In the genomic region with DNA sequence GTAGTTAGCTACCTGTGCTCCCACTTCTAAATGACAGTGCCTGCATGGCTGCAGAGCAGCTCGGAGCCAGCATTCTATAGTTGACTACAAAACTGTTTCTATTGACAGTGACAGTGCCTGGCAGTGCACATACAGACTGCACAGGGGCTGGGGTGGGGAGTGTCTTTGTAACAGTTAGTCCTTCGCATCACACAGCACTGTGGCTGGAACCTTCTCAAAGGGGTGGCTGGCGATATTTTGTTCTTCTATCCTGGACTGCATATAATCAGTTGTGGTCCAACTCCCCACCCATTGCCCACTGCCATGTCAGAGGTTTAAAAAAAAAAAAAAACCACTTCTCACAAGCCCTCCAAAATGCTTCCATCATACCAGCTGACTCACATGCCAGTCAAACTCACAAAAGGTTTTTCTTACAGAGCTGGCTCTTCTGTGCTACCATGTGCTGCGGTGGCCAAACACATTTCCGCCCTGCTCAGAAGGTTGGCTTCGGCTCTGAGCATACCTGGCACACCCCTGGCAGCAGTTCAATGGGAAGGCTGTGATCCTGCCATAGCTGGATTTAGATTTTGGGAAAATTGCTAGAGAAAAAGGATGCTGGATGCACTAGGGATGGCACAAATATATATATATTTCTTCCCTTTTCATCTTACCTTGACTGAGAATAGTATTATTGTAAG, we compare ENCODE assay signal across 19 mouse cellular contexts.
DNase-seq lines count a peak whose midpoint lies in the region; ATAC-seq lines count a peak whose summit lies in the region.
"Had no signal": no experiment of that assay in that cellular context is flagged by ENCODE, and none has a peak within 500 bp of the region (broad histone marks: within the 10 kb centered on the region; RNA-seq: fewer than 3 reads in every experiment).

No protein-coding gene starts in this region.

- no peak overlapping the region for H3K4me2 ChIP-seq in forebrain, embryonic 13.5 days
- H3K4me2 ChIP-seq in midbrain, embryonic 16.5 days (ENCODE audit: low read length): no peak overlapping the region
- H3K4me2 ChIP-seq in midbrain, embryonic 11.5 days: no peak overlapping the region
- no peak overlapping the region for H3K4me2 ChIP-seq in forebrain, embryonic 16.5 days (ENCODE audit: low read length)
- H3K4me2 ChIP-seq: heart, embryonic 11.5 days; midbrain, embryonic 15.5 days had no signal

- H3K27me3 ChIP-seq in forebrain, embryonic 13.5 days: no peaks in the 10 kb centered on the region
- H3K27me3 ChIP-seq in forebrain, embryonic 10.5 days (ENCODE audit: poor library complexity, severe bottlenecking): no peaks in the 10 kb centered on the region
- H3K27me3 ChIP-seq in midbrain, embryonic 16.5 days (ENCODE audit: control insufficient read depth, insufficient read depth, low read depth, low read length): no peaks in the 10 kb centered on the region
- no peaks in the 10 kb centered on the region for H3K27me3 ChIP-seq in midbrain, embryonic 11.5 days (ENCODE audit: control insufficient read depth, insufficient read depth, low read length)
- H3K27me3 ChIP-seq in forebrain, embryonic 16.5 days (replicated peaks; ENCODE audit: control insufficient read depth, insufficient read depth, low read length): no peaks in the 10 kb centered on the region
- H3K27me3 ChIP-seq: midbrain, embryonic 15.5 days had no signal

- no peaks in the 10 kb centered on the region for H3K9me3 ChIP-seq in forebrain, embryonic 13.5 days (replicated peaks)
- no peaks in the 10 kb centered on the region for H3K9me3 ChIP-seq in forebrain, embryonic 10.5 days
- no peaks in the 10 kb centered on the region for H3K9me3 ChIP-seq in midbrain, embryonic 16.5 days (replicated peaks; ENCODE audit: control insufficient read depth, low read length, poor library complexity, severe bottlenecking)
- no peaks in the 10 kb centered on the region for H3K9me3 ChIP-seq in midbrain, embryonic 11.5 days (ENCODE audit: control insufficient read depth, low read length)
- H3K9me3 ChIP-seq in forebrain, embryonic 16.5 days (ENCODE audit: control insufficient read depth, low read length): no peaks in the 10 kb centered on the region
- H3K9me3 ChIP-seq: G1E; limb, embryonic 10.5 days; midbrain, embryonic 15.5 days had no signal

- no peaks in the 10 kb centered on the region for H3K36me3 ChIP-seq in forebrain, embryonic 13.5 days (ENCODE audit: poor library complexity, severe bottlenecking)
- no peaks in the 10 kb centered on the region for H3K36me3 ChIP-seq in forebrain, embryonic 10.5 days (replicated peaks)
- H3K36me3 ChIP-seq in midbrain, embryonic 16.5 days (ENCODE audit: control insufficient read depth, insufficient read depth, low read length): no peaks in the 10 kb centered on the region
- H3K36me3 ChIP-seq in midbrain, embryonic 11.5 days (ENCODE audit: control insufficient read depth, insufficient read depth, low read length): no peaks in the 10 kb centered on the region
- no peaks in the 10 kb centered on the region for H3K36me3 ChIP-seq in forebrain, embryonic 16.5 days (ENCODE audit: control insufficient read depth, insufficient read depth)
- H3K36me3 ChIP-seq: G1E; limb, embryonic 10.5 days; midbrain, embryonic 15.5 days had no signal

- no peak overlapping the region for H3K27ac ChIP-seq in forebrain, embryonic 13.5 days
- H3K27ac ChIP-seq in forebrain, embryonic 10.5 days: no peak overlapping the region
- no peak overlapping the region for H3K27ac ChIP-seq in midbrain, embryonic 16.5 days (ENCODE audit: low read length)
- H3K27ac ChIP-seq in midbrain, embryonic 11.5 days (ENCODE audit: low read depth, low read length): no peak overlapping the region
- H3K27ac ChIP-seq in forebrain, embryonic 16.5 days (ENCODE audit: low read length): no peak overlapping the region
- H3K27ac ChIP-seq: gastrocnemius, adult 2 months; layer of hippocampus, adult 2 months; limb, embryonic 10.5 days; midbrain, embryonic 15.5 days had no signal

- peak; percentile 30 for ATAC-seq in forebrain, embryonic 13.5 days
- peak; percentile 54; the same call in 1 of the 2 replicates for ATAC-seq in midbrain, embryonic 16.5 days
- no peak for ATAC-seq in midbrain, embryonic 11.5 days (ENCODE audit: low FRiP score)
- ATAC-seq in forebrain, embryonic 16.5 days: peak; percentile 81
- ATAC-seq: liver, postnatal 0 days; midbrain, embryonic 15.5 days had no signal

- no peak overlapping the region for H3K4me3 ChIP-seq in forebrain, embryonic 13.5 days
- no peak overlapping the region for H3K4me3 ChIP-seq in forebrain, embryonic 10.5 days
- no peak overlapping the region for H3K4me3 ChIP-seq in midbrain, embryonic 16.5 days (ENCODE audit: low read depth, low read length)
- no peak overlapping the region for H3K4me3 ChIP-seq in midbrain, embryonic 11.5 days (ENCODE audit: low read depth, low read length)
- H3K4me3 ChIP-seq in forebrain, embryonic 16.5 days (replicated peaks; ENCODE audit: low read length): no peak overlapping the region
- H3K4me3 ChIP-seq: gastrocnemius, adult 2 months; layer of hippocampus, adult 2 months; limb, embryonic 10.5 days; midbrain, embryonic 15.5 days had no signal

- 70% methylated on average over 6 of the region's 6 CpGs for WGBS in forebrain, embryonic 13.5 days
- WGBS in forebrain, embryonic 10.5 days: 86% methylated on average over 6 of the region's 6 CpGs
- 72% methylated on average over 6 of the region's 6 CpGs for WGBS in midbrain, embryonic 16.5 days
- WGBS in midbrain, embryonic 11.5 days: 88% methylated on average over 6 of the region's 6 CpGs
- WGBS in forebrain, embryonic 16.5 days: 40% methylated on average over 6 of the region's 6 CpGs

- H3K4me1 ChIP-seq in forebrain, embryonic 13.5 days: peaks cover 9% of the 10 kb centered on the region
- no peaks in the 10 kb centered on the region for H3K4me1 ChIP-seq in forebrain, embryonic 10.5 days
- 0 out of 2 replicates have a peak, but pooled peaks cover 2% of the 10 kb centered on the region for H3K4me1 ChIP-seq in midbrain, embryonic 16.5 days (ENCODE audit: control insufficient read depth, insufficient read depth, low read length)
- no peaks in the 10 kb centered on the region for H3K4me1 ChIP-seq in midbrain, embryonic 11.5 days (ENCODE audit: control insufficient read depth, insufficient read depth, low read length)
- peaks cover 9% of the 10 kb centered on the region for H3K4me1 ChIP-seq in forebrain, embryonic 16.5 days (replicated peaks; ENCODE audit: control insufficient read depth, insufficient read depth, low read length)
- H3K4me1 ChIP-seq: limb, embryonic 10.5 days; midbrain, embryonic 15.5 days had no signal

- no peak for DNase-seq in forebrain, embryonic 10.5 days (ENCODE audit: extremely low spot score, low spot score)
- DNase-seq in midbrain, embryonic 11.5 days (ENCODE audit: low spot score, missing footprints): no peak
- peak; percentile 84 for DNase-seq in cerebellum, adult 8-10 months
- no peak for DNase-seq in lung, adult 18-20 months
- no peak for DNase-seq in adrenal gland, postnatal 14 days
- DNase-seq: gastrocnemius, adult 2 months; kidney, adult 18-20 months; kidney, postnatal 10 days; liver, postnatal 0 days; lung, postnatal 14 days; right cerebral cortex, postnatal 25 days had no signal

- no peak overlapping the region for H3K9ac ChIP-seq in forebrain, embryonic 13.5 days
- H3K9ac ChIP-seq in midbrain, embryonic 16.5 days (ENCODE audit: low read depth, low read length): no peak overlapping the region
- H3K9ac ChIP-seq in midbrain, embryonic 11.5 days (ENCODE audit: low read length): no peak overlapping the region
- no peak overlapping the region for H3K9ac ChIP-seq in forebrain, embryonic 16.5 days (replicated peaks; ENCODE audit: low read depth, low read length)
- H3K9ac ChIP-seq: liver, postnatal 0 days; midbrain, embryonic 15.5 days had no signal
